Mouse (Mus musculus) midbrain, embryonic 10.5 days (tissue): Measurements from ENCODE around the gene Lsm2. TPM values are rescaled to one million over a fixed set of nuclear protein-coding genes. Genes with fewer than 3 reads are reported as not detected.
"Not testable (repeated sequence)": the region's sequence is repeated elsewhere in the genome, so short reads cannot be mapped to it uniquely, and the experiment has no call there.

Source experiments
- DNase-seq: peaks from one replicate; pipeline ENCODE4 v3.0.0-alpha.2; 2017; ENCODE audit warnings: low spot score
- H3K27ac ChIP-seq: fragments of 300-500 bp; sonication (generic); replicated peaks from 2 replicates; pipeline ENCODE4 v1.5.1; 2016; ENCODE audit warnings: mild to moderate bottlenecking
- H3K27me3 ChIP-seq: fragments of 300-500 bp; sonication (generic); 2 replicates; pipeline ENCODE4 v1.6.1; 2016; ENCODE audit warnings: low read depth, mild to moderate bottlenecking; ENCODE audit not compliant: poor library complexity, severe bottlenecking
- H3K36me3 ChIP-seq: fragments of 300-500 bp; sonication (generic); 2 replicates; pipeline ENCODE4 v1.6.1; 2016; ENCODE audit warnings: mild to moderate bottlenecking, moderate library complexity
- H3K4me1 ChIP-seq: fragments of 300-500 bp; sonication (generic); 2 replicates; pipeline ENCODE4 v1.6.1; 2016
- H3K4me3 ChIP-seq: fragments of 300-500 bp; sonication (generic); 2 replicates; pipeline ENCODE4 v1.5.1; 2016; ENCODE audit warnings: mild to moderate bottlenecking, moderate library complexity
- H3K9me3 ChIP-seq: fragments of 300-500 bp; sonication (generic); replicated peaks from 2 replicates; pipeline ENCODE4 v1.6.1; 2016; ENCODE audit warnings: mild to moderate bottlenecking
- WGBS: fragments of 180-500 bp; shearing (Covaris S2); methylation state at CpG from one replicate; pipeline ENCODE4 v1.1.7; 2016; 5-methylcytosine and 5-hydroxymethylcytosine counted together
- polyA plus RNA-seq: library from polyadenylated mRNA; unstranded; fragments of >200 nt; fragmentation: Nextera tagmentation; extraction: Ambion mirVana; gene quantifications from 2 replicates; pipeline ENCODE4 v1.2.1, GENCODE M21; 2016

Gene Lsm2
- polyA plus RNA-seq, 1 experiment from 2014 or later = 337 TPM

DNA sequence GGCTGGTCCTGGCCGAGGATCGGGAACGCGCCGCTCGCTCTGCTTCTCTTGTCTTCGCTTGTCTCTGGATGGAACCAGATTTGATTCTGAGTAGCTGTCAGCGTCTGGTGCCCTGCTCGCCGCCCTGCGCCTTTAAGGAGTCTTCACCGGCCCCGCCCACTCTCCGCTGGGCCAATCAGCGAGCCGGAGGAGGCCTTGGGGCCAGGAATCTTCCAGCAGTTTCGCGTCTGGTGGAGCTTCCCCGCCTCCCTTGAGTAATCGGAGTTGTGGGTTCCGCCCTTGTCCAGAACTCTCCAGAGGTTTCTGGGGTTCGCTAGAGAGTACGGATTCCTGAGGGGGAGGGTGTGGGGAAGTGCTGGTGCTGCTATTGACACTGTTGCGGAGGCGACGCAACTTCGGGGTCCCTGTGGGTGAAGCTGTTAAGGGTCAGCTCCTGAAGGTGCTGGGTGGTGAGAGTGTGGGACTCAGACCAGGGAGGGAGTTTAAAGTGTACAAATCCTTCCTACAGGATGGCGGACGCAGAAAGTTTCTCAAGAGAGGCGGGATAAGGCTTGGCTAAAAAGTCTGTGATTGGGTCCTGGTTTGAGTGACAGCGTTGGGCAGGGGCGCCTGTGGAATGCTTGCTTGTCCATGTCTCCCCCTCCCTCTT is 22.4 kb upstream of the Lsm2 start, which contains the start of gene Hspa1b:
Gene Hspa1b (minus strand): TSS at position 109 of the 649 bp plus-strand sequence.
- peak; percentile 79 for DNase-seq
- peaks cover 14% of the 10 kb centered on the region for H3K4me1 ChIP-seq
- H3K9me3 ChIP-seq, H3K36me3 ChIP-seq: not testable (repeated sequence)
- H3K4me3 ChIP-seq = peak within 1 kb of the TSS; percentile 62
- WGBS = under 1% methylated on average over 29 of the region's 32 CpGs
- peaks cover 76% of the 10 kb centered on the region for H3K27me3 ChIP-seq
- peak within 1 kb of the TSS; percentile 87 for H3K27ac ChIP-seq

DNA sequence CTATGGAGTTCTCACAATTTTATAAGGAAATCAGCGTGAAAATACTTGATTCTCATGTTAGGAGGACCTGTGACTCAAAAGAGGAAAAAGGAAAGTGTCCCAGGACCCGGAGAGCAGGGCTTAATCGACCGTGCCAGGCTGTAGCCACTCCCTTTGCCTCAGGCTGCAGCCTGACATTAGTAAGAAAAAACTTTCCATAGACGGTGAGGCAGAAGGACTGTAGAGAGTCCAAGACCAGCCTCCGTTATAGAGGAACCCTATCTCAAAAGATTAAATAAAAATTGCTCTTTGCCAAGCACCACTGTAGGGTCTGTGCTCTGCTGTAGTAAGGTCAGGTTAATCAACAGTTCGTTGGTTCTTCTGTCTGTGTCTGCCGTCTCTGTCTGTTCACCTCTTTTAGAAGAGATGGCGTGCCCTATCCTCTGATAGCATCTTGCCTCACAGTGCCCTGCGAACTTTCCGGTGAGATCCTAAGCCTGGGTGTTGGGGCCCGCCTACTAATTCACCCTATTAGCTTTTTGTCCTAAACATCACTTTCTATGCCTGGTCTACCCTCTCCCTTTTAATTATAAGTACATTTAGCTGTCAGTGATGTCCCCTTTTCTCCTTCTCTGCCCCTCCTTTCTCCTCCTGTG is 21.7 kb upstream of the Lsm2 start:
- WGBS = 21% methylated on average over 12 of the region's 12 CpGs
- DNase-seq = peak; percentile 32
- Histone ChIP-seq H3K4me3 (peak overlapping the region; percentile 62), H3K27me3 (peaks cover 77% of the 10 kb centered on the region), H3K4me1 (peaks cover 21% of the 10 kb centered on the region), H3K36me3 (no peaks in the 10 kb centered on the region), H3K9me3 (no peaks in the 10 kb centered on the region), H3K27ac (peak overlapping the region; percentile 87)

DNA sequence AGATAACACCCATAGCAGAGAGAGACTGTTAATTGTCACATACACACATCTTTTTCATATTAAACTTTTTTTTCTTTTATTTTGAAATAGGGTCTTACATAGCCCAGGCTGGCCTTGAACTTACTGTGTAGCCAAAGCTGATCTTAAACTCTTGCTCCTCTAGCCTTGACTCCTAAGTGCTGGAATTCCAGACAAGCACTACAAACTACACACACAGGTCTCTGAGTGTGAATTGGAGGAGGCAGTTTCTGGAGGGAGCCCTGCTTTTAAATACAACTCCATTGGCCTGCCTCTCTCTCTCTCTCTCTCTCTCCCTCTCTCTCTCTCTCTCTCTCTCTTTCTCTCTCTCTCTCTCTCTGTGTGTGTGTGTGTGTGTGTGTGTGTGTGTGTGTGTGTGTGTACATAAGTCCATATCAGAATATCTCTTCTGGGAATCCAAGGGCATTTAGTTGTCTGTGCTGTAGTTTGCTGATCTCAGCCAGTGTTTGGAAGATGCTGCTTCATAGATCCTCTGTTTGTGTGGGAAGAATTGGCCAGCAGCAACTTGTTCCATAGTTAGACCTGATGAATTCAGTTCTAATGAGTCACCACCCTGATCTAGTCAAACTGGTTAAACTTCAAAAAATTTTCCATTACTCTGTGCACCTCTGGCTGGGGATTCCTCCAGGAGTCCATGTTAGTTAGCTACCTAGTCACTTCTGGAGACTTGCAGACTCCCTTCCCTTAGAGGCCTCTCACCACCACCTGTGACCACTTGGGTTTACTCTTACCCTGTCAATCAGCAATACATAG is 20.8 kb upstream of the Lsm2 start:
- no peak overlapping the region for H3K4me3 ChIP-seq
- no peak for DNase-seq
- H3K4me1 ChIP-seq = peaks cover 24% of the 10 kb centered on the region
- H3K9me3 ChIP-seq = no peaks in the 10 kb centered on the region
- H3K27ac ChIP-seq = no peak overlapping the region
- H3K36me3 ChIP-seq = no peaks in the 10 kb centered on the region
- H3K27me3 ChIP-seq = peaks cover 74% of the 10 kb centered on the region

DNA sequence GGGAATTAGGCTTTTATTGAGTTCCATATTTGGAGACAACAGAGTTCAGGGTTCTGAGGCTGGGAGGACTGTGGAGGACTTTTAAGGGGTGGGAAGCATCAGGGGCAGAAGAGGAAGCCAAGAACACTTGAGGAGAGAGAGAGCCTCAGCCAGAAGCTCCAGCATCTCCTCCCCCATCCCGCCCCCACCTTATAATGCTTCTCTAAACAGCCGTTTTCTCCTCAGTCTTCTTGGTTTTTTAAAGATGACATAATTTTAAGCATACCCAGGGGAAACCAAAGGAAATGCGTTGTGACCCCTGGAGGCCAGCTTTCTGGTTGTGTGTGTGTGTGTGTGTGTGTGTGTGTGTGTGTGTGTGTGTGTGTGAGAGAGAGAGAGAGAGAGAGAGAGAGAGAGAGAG is 19.5 kb upstream of the Lsm2 start:
- peaks cover 72% of the 10 kb centered on the region for H3K27me3 ChIP-seq
- H3K4me3 ChIP-seq = no peak overlapping the region
- H3K9me3 ChIP-seq = no peaks in the 10 kb centered on the region
- 52% methylated on average over 3 of the region's 3 CpGs for WGBS
- H3K27ac ChIP-seq = no peak overlapping the region
- H3K4me1 ChIP-seq = peaks cover 24% of the 10 kb centered on the region
- no peaks in the 10 kb centered on the region for H3K36me3 ChIP-seq
- DNase-seq = no peak

DNA sequence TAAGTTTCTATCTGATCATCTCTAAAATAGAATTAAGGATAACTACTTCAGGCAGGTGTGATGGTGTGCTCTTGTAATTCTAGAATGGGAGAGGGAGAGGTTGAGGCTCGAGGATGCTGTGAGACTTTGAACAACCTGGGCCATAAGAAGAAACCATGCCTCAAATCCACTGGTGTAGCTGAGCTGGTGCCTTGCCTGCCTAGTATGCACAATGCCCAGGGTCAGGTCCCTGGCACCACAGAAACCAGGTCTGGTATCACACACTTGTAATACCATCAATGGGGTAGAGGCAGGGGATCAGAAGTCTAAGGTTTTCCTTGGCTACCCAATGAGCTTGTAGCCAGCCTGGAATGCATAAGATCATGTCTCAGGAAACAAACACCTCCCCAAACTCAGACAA is 18.8 kb upstream of the Lsm2 start:
- Histone ChIP-seq H3K9me3 (no peaks in the 10 kb centered on the region), H3K4me3 (no peak overlapping the region), H3K4me1 (peaks cover 24% of the 10 kb centered on the region), H3K36me3 (no peaks in the 10 kb centered on the region), H3K27me3 (peaks cover 74% of the 10 kb centered on the region), H3K27ac (no peak overlapping the region)
- 58% methylated on average over 1 of the region's 1 CpGs for WGBS
- DNase-seq = no peak

DNA sequence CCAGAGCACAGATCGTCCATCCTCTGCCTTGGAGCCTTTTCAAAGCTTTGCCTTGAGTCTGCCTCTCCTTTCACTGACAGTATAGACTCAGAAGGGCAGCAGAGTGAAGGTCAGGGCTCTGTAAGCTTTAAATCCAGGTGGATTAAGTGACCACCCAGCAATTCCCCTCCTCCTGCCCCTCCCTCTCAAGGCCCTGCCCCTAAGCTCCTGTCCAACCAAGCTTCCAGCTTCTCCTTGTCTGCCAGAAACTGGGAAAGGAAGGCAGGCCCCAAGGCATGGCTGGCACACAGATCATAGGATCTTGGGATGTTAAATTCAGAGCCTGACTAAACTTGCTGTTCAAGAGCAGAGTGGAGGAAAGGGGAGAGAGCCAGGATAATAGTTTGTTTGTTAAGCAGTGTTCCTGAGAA is 17.0 kb upstream of the Lsm2 start:
- 26% methylated on average over 1 of the region's 1 CpGs for WGBS
- Histone ChIP-seq H3K27me3 (peaks cover 90% of the 10 kb centered on the region), H3K9me3 (no peaks in the 10 kb centered on the region), H3K27ac (peak overlapping the region; percentile 29; the same call in 1 of the 2 replicates), H3K4me3 (no peak overlapping the region), H3K36me3 (no peaks in the 10 kb centered on the region), H3K4me1 (peaks cover 20% of the 10 kb centered on the region)
- no peak for DNase-seq

DNA sequence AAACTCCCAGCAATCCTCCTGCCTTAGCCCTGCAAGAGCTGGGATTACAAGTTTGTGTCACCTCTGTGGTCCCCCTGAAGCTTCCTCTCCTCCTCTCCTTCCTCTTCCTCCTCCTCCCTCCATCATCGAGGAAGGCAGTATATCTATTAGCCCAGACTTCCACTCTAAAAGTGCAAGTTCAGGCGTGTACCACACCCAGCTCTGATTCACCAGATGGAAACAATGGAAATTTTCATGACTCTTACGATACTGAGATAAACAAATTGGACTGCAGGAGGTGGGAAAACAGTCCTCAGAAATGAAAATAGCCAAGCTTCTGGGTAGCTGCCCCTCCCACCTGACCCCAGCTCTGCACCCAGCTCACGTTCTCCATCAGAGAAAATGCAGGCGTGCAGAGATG is 16.0 kb upstream of the Lsm2 start:
- WGBS = 88% methylated on average over 5 of the region's 5 CpGs
- peaks cover 90% of the 10 kb centered on the region for H3K27me3 ChIP-seq

DNA sequence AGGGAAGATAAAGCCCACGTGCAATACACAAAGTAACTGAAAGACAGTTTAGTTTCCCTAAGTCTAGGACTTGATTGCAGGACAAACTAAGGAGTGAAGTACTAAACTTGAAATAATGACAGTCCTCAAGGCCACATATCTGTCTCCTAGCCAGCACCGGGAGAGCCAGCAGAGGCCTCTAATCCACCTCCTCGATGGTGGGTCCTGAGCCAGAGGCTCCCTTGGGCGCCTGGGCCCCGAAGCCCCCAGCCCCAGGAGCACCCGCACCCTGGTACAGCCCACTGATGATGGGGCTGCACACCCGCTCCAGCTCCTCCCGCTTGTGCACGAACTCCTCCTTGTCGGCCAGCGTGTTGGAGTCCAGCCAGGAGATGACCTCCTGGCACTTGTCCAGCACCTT is 11.8 kb upstream of the Lsm2 start, which contains the start of gene Gm20481:
Gene Gm20481 (plus strand): TSS at position 91 of the 400 bp plus-strand sequence.
- H3K4me1 ChIP-seq = peaks cover 12% of the 10 kb centered on the region
- H3K9me3 ChIP-seq, H3K27ac ChIP-seq, DNase-seq, H3K4me3 ChIP-seq, H3K36me3 ChIP-seq: not testable (repeated sequence)
- H3K27me3 ChIP-seq = peaks cover 70% of the 10 kb centered on the region
- 68% methylated on average over 8 of the region's 11 CpGs for WGBS

More for the DNA sequence above, 16.0 kb upstream of the Lsm2 start:
- Histone ChIP-seq H3K4me1 (peaks cover 12% of the 10 kb centered on the region), H3K27ac (no peak overlapping the region), H3K36me3 (no peaks in the 10 kb centered on the region), H3K9me3 (no peaks in the 10 kb centered on the region), H3K4me3 (no peak overlapping the region)
- DNase-seq = no peak

DNA sequence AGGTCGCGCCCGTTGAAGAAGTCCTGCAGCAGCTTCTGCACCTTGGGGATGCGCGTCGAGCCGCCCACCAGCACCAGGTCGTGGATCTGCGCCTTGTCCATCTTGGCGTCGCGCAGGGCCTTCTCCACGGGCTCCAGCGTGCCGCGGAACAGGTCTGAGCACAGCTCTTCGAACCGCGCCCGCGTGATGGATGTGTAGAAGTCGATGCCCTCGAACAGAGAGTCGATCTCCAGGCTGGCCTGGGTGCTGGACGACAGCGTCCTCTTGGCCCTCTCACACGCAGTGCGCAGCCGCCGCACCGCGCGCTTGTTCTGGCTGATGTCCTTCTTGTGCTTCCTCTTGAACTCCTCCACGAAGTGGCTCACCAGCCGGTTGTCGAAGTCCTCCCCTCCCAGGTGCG is 10.8 kb upstream of the Lsm2 start:
- DNase-seq, H3K27ac ChIP-seq, H3K4me3 ChIP-seq, H3K36me3 ChIP-seq, H3K9me3 ChIP-seq, H3K4me1 ChIP-seq: not testable (repeated sequence)
- WGBS = 42% methylated on average over 24 of the region's 37 CpGs
- H3K27me3 ChIP-seq = peaks cover 61% of the 10 kb centered on the region

DNA sequence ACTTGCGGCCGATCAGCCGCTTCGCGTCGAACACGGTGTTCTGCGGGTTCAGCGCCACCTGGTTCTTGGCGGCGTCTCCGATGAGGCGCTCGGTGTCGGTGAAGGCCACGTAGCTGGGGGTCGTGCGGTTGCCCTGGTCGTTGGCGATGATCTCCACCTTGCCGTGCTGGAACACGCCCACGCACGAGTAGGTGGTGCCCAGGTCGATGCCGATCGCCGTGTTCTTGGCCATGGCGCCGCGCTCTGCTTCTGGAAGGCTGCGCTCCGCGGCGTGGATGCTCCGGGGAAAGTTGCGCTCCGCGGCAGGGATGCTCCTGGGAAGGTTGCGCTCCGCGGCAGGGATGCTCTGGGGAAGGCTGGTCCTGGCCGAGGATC is 10.0 kb upstream of the Lsm2 start:
- not testable (repeated sequence) for H3K4me1 ChIP-seq, H3K27ac ChIP-seq, H3K9me3 ChIP-seq, H3K36me3 ChIP-seq, DNase-seq
- peak overlapping the region; percentile 53 for H3K4me3 ChIP-seq
- peaks cover 56% of the 10 kb centered on the region for H3K27me3 ChIP-seq
- 4% methylated on average over 31 of the region's 43 CpGs for WGBS

DNA sequence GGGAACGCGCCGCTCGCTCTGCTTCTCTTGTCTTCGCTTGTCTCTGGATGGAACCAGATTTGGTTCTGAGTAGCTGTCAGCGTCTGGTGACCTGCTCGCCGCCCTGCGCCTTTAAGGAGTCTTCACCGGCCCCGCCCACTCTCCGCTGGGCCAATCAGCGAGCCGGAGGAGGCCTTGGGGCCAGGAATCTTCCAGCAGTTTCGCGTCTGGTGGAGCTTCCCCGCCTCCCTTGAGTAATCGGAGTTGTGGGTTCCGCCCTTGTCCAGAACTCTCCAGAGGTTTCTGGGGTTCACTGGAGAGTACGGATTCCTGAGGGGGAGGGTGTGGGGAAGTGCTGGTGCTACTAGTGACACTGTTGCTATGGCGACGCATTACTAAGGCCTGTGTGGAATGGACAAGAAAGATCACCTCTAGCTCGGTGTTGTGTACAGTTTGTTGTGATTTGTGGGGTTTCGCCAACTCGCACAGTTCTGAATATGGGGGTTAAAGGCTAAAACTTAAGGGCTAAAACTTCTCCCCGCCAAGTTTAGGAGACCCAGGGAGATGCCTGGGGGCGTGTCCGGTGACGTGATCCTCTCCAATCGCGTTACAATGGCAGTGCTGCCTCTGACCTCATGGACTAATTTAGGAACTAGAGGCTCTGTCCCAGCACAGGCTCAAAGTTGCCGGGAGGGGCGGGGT is 9.5 kb upstream of the Lsm2 start, which contains the start of the genes Hspa1a and Hspa1l:
Gene Hspa1a (minus strand): TSS at position 88 of the 681 bp plus-strand sequence.
Gene Hspa1l (plus strand): TSS at position 635 of the 681 bp plus-strand sequence.
- H3K36me3 ChIP-seq, H3K4me1 ChIP-seq, H3K9me3 ChIP-seq: not testable (repeated sequence)
- DNase-seq = peak; percentile 76
- 2% methylated on average over 33 of the region's 33 CpGs for WGBS
- peaks cover 51% of the 10 kb centered on the region for H3K27me3 ChIP-seq
- H3K27ac ChIP-seq = peak within 1 kb of the TSS; percentile 70
- H3K4me3 ChIP-seq = peak within 1 kb of the TSS; percentile 53
